Mouse (Mus musculus) cerebellum, adult 2 months (tissue): ENCODE data around the gene Strip1.

Experiments
- CTCF ChIP-seq: fragments of 200-500 bp; IDR thresholded peaks from 2 replicates; pipeline ENCODE4 v1.5.1; 2011; ENCODE audit warnings: low read depth, mild to moderate bottlenecking, control low read depth, low read length, moderate library complexity, borderline replicate concordance; ENCODE audit not compliant: insufficient read depth
- POLR2A ChIP-seq: fragments of 200-500 bp; IDR thresholded peaks from 2 replicates; pipeline ENCODE4 v1.6.1; 2011; ENCODE audit warnings: low read length, control low read depth, borderline replicate concordance; ENCODE audit not compliant: insufficient read depth

DNA sequence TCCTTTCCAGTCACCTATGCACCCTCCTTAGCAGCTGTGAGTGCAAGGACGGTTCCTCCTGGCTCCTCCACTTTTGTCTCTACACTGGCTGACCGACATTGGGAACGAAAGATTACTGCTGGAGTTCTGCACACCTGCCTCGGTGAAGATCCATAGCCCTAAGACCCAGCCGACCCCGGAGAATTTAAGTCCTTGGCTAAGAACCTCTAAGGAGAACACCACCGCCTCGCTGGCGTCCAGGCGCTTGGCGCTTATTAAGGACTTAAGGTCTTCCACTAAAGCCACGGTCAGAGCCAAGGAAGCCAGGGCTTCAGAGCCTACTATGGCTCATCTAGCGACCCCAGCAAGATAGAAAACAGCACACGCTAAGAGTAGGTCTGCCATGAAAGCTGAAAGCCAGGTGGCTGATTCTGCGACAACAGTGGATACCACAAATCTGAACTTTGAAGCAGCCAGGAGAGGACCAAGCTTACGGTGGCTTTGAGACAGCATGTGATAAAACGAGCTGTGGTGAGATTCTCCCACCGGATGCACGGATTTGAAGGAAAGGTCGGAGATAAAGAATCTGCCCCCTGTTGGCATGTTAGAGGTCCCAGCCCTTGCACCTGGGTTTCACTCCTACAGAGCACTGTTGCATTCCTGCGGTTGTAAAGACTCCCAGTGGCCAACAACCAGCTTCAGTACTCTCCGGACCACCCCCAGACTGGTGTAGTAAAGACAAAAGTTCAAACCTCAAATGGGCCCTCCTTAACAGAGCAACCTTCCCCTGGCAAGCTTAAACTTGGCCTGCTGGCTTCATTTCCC is 33.7 kb downstream of the Strip1 start:
- TF ChIP-seq CTCF (no peak), POLR2A (no peak)
